Mouse (Mus musculus) liver, adult 10 weeks (tissue): ENCODE data around the gene Loxl1. TPM values are rescaled to one million over a fixed set of nuclear protein-coding genes. Genes with fewer than 3 reads are reported as not detected.

Experiments
- polyA plus RNA-seq: library from polyadenylated mRNA; stranded (reverse); fragments of 350-450 nt; fragmentation: Illumina TruSeq; extraction: RNeasy Lipid Tissue Mini Kit (QIAGEN cat#74804); gene quantifications from one replicate; pipeline ENCODE4 v1.2.3, GENCODE M21; 2014; ENCODE audit warnings: low read depth, low replicate concordance

Gene Loxl1
- polyA plus RNA-seq = 0.19 TPM

GRCm38 (mm10) chr9:58312944-58313359 lies at the start of gene Loxl1:
TSS of gene Loxl1 (minus strand) at chr9:58313186.

GRCm38 (mm10) chr9:58253033-58253804 lies 59.8 kb downstream of the Loxl1 start, which contains the start of gene Stoml1:
TSS of gene Stoml1 (plus strand) at chr9:58253164.

GRCm38 (mm10) chr9:58249592-58250192 lies 63.3 kb downstream of the Loxl1 start, which contains the start of gene Pml:
TSS of gene Pml (minus strand) at chr9:58249786.

Other genes with a start within 250 kb of the Loxl1 start
- not detected for gene Stra6, start 249.4 kb downstream of the Loxl1 start, polyA plus RNA-seq
- not detected for gene Ccdc33, start 194.4 kb downstream of the Loxl1 start, polyA plus RNA-seq
- gene Islr, start 108.9 kb downstream of the Loxl1 start, polyA plus RNA-seq = 0.53 TPM
- not detected for gene Islr2, start 108.9 kb downstream of the Loxl1 start, polyA plus RNA-seq
- gene Pml, start 63.4 kb downstream of the Loxl1 start, polyA plus RNA-seq = 2.7 TPM
- gene Stoml1, start 60.0 kb downstream of the Loxl1 start, polyA plus RNA-seq = 2.2 TPM
- gene Tbc1d21, start 57.3 kb upstream of the Loxl1 start, polyA plus RNA-seq = not detected
- gene Insyn1, start 175.4 kb upstream of the Loxl1 start, polyA plus RNA-seq = not detected
- 1.6 TPM for gene Cd276, start 242.3 kb upstream of the Loxl1 start, polyA plus RNA-seq